Mouse (Mus musculus) heart, adult 8-10 months (tissue): ENCODE measurements around the gene Lhfpl5. TPM values are rescaled to one million over a fixed set of nuclear protein-coding genes. Genes with fewer than 3 reads are reported as not detected.

ENCODE experiments used
- DNase-seq: peaks from one replicate; pipeline ENCODE4 v3.0.0; 2022; ENCODE audit warnings: low spot score
- total RNA-seq, 4 experiments: library from RNA; stranded (reverse); gene quantifications; 2 replicates each; pipeline ENCODE4 v1.2.4; 2022

Lhfpl5 gene
- total RNA-seq, 4 experiments from 2014 or later = not detected

- DNase-seq = no peak
These were observed 2.9 kb upstream of the Lhfpl5 start for GRCm38 (mm10) chr17:28572521-28572920.

GRCm38 (mm10) chr17:28572941-28573340 is 2.5 kb upstream of the Lhfpl5 start:
- DNase-seq = no peak

- no peak for DNase-seq
These were observed 5.0 kb downstream of the Lhfpl5 start for GRCm38 (mm10) chr17:28580396-28580795.

GRCm38 (mm10) chr17:28581056-28581455 is 5.6 kb downstream of the Lhfpl5 start:
- DNase-seq = no peak

GRCm38 (mm10) chr17:28586509-28586908 is 11.1 kb downstream of the Lhfpl5 start:
- DNase-seq = no peak

DNA sequence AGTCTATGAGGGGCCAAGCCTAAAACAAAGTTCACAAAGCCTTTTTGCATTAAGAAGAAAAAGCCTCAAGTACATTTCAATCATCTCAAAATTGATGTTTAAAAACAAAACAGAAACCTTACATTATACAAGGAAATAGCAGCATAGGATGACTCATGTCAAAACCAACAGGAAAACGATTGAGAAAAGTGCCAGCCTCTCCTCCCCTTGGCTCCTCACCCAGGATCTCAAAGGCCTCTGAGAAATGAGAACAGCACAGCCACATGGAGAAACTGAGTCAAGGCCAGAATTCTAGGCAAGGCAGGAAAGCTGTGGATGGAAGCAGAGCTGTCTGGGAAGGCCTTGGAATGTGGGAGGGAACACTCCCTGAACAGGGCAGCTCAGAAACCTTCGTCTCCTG is 13.2 kb downstream of the Lhfpl5 start:
- no peak for DNase-seq

DNA sequence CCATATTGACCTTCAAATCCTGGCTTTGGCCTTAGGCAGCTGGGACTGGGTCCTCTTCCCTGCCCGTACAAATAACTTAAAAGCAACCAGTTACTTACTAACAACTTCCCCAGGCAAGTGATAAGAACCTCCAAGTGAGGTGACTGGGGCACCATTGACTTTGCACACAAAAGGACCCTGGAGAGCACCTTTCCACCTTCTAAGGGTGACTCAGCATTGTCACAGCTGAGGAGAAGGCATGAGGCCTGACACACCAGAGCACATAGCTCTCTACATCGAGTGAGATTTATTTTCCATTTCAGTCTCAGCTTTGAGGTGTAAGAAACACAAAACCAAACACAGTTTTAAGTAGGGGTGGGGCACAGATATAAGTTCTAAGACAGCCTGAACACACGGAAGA is 15.2 kb downstream of the Lhfpl5 start:
- DNase-seq = no peak

DNA sequence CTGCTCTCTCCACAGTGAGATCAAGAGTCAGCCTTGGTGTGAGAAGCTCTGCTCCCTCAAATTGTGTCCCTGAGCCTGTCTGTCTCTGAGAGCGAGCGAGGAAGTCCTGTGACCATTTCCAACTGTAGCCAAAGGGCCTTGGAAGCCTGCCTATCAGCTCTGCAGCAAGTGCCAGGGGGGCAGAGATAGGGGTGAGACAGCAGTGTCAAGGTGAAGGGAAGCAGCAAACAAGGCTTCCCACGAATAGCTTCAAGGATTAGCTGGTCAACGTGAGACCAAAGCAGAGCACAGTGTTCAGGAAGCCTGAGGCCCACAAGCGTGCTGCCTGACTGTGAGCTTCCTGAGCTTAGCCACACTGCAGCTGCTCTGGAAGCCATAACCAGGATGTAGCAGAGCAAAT is 16.0 kb downstream of the Lhfpl5 start:
- peak; percentile 56 for DNase-seq

DNA sequence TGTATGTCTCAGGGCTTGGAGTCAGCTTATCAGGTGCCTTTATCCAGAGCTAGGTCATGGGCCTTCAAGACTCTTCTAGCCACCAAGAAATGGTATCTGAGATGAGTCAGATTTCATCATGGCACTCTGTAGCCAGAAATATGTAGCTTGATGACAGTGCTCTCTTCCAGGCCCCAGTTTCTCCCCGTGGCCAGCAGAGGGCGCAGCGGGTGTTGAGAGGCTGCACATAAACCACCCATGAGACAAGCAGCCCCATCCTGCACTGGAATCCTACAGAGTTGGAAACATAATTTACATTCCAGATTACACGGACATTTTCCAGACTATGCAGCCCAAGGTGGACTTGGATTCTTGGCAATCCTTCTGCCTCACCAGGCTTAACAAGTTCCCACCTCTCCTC is 17.6 kb downstream of the Lhfpl5 start:
- DNase-seq = peak; percentile 39

DNA sequence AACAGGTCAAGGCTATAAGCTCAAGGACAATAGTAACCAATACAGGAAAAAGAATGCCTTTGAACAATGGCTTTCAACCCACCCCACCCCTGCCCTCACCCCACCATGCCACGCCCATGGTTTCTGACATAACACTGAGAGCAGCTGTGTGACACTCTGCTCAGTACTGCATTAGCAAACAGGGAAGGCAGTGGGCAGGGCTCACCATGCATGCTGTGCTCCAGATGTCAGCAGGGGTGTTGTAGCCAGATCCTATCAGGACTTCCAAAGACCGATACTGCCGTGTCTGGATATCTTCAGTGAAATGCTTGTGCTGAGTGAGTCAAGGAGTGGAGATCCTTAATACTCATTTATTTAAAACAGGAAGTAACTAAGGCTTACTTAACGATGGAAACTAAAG is 18.5 kb downstream of the Lhfpl5 start:
- DNase-seq = no peak

DNA sequence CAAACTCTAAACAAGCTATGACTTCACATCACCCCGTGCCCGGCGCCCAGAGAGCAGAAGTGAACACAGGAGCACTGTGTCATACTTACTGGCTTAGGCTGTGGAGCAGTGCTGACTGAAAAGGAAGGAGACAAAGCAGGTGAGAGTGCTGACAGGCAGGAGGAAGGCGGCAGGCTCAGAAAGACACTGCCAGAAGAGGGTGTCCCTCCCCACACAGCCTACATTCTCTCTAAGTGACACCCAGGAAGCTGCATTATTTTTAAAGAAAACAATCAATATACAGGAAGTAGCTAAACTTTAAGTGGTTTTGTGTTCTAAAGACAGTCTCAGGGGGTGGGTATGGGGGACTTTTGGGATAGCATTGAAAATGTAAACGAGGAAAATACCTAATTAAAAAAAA is 25.3 kb downstream of the Lhfpl5 start:
- DNase-seq = no peak

GRCm38 (mm10) chr17:28601557-28602250 is 26.3 kb downstream of the Lhfpl5 start:
- DNase-seq = no peak

DNA sequence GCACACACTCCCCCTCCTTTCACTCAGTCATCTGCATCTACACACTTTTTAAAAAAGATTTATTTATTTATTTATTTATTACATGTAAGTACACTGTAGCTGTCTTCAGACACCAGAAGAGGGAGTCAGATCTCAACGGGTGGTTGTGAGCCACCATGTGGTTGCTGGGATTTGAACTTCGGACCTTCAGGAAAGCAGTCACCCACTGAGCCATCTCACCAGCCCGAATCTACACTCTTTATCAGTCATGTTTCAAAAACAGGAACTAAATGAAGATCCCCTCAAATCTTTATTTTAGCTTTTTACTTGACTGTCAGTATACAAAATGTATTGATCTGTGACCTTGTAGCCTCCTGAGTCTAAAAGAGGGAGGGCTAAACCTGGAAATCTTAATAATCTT is 34.1 kb downstream of the Lhfpl5 start:
- DNase-seq = no peak

DNA sequence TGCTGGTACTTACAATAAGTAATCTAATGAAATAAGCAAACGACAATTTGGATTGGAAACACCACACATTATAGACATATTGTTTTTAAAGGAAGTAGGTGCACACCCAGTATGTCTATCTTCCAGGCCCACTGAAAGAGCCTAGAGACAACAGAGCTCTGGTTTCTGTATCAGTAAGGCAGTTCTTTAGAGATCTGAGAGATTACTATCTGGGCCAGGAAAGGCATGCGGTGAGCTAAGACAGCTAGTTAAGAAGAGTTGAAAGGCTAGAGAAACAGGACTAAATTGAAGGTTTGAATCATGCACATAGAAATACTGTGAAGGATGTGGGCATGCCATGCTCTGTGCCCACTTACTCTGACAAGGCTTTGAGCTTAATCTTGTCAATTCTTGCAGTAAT is 37.2 kb downstream of the Lhfpl5 start:
- no peak for DNase-seq

- no peak for DNase-seq
These were observed 37.7 kb downstream of the Lhfpl5 start for GRCm38 (mm10) chr17:28613096-28613495.

GRCm38 (mm10) chr17:28615332-28615731 is 39.9 kb downstream of the Lhfpl5 start:
- no peak for DNase-seq

DNA sequence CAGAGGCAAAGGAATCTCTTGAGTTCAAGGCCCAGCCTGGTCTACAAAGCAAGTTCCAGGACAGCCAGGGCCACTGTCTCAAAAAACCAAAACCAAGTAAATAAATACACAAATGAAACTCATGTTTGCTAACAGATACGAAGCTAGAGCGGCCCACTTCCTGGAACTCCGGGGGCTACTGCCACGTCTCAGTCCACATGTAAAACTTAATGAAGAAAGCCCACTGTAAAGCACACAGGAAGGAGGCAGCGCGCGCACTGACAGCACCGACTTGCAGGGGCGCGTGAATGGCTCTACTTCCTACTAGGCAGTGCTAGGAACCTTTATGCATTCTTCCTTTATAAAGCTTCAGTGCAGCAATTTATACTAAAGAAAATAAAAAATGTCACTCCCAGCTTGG is 42.2 kb downstream of the Lhfpl5 start:
- no peak for DNase-seq

- no peak for DNase-seq
These were observed 42.7 kb downstream of the Lhfpl5 start for GRCm38 (mm10) chr17:28618124-28618523.

DNA sequence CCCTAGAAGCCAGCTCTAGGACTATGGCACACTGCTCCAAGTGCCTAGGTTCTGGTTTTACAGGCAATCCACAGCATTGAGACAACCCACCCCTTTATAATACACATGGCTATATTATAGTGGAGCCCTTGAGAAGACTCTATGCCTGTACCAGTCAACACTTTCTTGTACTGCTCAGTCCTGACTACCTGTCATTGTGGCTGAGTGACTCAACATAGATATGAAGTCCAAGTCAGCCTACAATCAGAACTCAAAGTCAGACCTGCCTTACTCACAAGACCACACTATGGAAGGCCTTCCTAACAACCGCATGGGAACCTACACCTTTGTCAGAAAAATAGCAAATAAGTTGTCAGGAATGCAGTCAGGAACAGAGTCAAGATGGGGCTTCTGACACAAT is 43.3 kb downstream of the Lhfpl5 start:
- DNase-seq = no peak

DNA sequence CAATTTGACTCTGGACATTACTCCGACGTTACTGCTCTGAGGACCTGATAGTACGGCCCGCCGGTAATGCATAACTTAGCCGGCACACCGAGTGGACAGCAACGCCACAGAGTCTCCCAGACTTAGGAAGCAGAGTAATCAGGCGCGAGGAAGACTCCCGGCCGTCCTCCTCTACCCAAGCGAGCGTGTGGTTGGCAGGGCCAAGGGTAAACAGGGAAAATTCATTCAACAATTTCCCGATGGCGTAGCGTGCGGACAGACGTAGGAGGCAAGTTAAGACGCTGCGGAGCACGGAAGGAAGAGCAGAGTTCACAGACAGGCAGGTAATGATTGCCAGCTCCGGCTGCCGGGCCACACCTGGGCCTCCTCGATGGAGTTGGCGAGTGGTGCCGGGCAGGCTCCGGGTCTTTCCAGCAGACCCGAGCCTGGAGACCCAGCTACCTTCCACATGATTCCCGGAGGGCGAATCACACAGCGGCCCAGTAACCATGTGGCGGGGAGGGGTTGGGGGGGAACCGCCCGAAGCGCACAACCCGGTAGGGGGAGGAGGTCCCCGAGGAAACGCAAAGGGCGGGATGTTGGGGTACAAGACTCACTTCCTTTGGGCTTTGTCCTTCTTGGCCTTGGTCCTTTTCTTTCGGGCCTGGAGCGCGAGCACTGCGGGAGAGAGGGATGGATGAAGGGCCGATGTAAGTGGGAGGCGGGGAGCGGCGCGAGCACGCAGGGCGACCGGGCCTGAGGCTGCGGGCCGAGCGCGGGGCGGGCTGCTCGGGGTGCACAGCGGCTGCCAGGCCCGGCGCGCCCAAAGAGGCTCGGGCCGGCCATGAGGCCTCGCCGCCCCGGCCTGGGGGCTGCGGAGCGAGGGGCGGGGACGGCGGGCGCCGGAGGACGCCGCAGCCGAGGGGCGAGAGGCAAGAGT is 46.2 kb downstream of the Lhfpl5 start:
- peak; percentile 19 for DNase-seq

DNA sequence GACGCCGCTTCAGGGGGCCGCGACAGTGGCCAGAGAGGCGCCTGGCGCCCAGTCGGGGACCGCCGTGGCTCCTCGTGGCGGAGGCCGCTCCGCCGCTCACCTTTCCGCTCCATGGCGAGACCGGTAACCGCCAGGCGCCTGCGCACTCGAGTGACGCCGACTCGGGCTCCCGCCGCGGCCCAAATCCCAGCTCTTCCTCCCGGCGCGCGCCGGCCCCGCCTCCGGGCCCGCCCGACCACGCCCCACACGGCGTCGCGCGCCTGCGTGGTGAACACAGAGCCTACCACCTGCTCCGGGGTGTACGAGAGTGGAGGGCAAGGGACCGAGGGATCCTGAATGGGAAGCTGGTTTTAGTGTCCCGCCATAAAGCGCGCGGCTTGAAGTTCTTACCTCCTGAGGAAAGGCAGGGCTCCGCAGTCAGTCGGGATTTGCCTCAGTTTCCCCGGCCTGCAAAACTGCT is 46.9 kb downstream of the Lhfpl5 start, which contains the start of gene Srpk1:
Gene Srpk1, minus strand, starts transcription at position 410 of the 460 bp plus-strand sequence.
- DNase-seq = peak; percentile 84

DNA sequence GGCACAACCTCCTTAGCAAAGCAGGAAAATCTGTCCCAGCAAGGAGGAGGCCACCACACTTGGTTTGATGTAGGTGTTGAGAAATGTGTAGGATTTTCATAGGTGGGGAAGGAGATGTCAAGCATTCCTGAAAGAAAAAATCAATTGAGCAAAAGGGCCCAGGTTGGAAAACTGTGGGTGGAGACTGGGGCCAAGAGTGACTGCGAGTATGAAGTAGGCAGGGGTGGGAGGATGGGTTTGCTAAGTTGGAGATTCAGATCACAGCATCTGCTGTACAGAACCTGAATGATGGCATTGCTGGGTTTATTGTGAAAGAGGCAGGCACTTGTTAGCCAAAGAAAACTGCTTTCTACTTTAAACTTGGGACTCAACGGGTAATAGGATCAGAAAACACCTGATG is 49.4 kb downstream of the Lhfpl5 start:
- no peak for DNase-seq

GRCm38 (mm10) chr17:28625327-28625726 is 49.9 kb downstream of the Lhfpl5 start:
- no peak for DNase-seq
